Mouse (Mus musculus) intestine, embryonic 14.5 days (tissue): Measurements from ENCODE around the gene Alg14. TPM values are rescaled to one million over a fixed set of nuclear protein-coding genes. Genes with fewer than 3 reads are reported as not detected.
A peak's percentile ranks its signal among the peaks of the same experiment; 100 is the strongest.

Experiments used
- ATAC-seq: fragments of 200-750 bp; cut with Nextera tagmentation; replicated peaks from 2 replicates; pipeline ENCODE4 v1.8.0; 2017; ENCODE audit warnings: low read depth, moderate number of reproducible peaks, moderate TSS enrichment, moderate library complexity; ENCODE audit not compliant: low FRiP score, low TSS enrichment
- DNase-seq: peaks from one replicate; pipeline ENCODE4 v3.0.0-alpha.2; 2018; ENCODE audit warnings: low spot score
- H3K27ac ChIP-seq: fragments of 300-500 bp; sonication (generic); 2 replicates; pipeline ENCODE4 v1.5.1; 2014; ENCODE audit warnings: low read depth, mild to moderate bottlenecking, control low read depth
- H3K27me3 ChIP-seq: fragments of 300-500 bp; sonication (generic); replicated peaks from 2 replicates; pipeline ENCODE4 v1.6.1; 2014; ENCODE audit warnings: low read length, control low read depth; ENCODE audit not compliant: control insufficient read depth, insufficient read depth
- H3K36me3 ChIP-seq: fragments of 300-500 bp; sonication (generic); 2 replicates; pipeline ENCODE4 v1.6.1; 2014; ENCODE audit warnings: low read length, control low read depth; ENCODE audit not compliant: control insufficient read depth, insufficient read depth
- H3K4me1 ChIP-seq: fragments of 300-500 bp; sonication (generic); replicated peaks from 2 replicates; pipeline ENCODE4 v1.6.1; 2014; ENCODE audit warnings: low read length, control low read depth, mixed read lengths; ENCODE audit not compliant: control insufficient read depth, insufficient read depth
- H3K4me2 ChIP-seq: fragments of 300-500 bp; sonication (generic); 2 replicates; pipeline ENCODE4 v1.6.1; 2014; ENCODE audit warnings: low read length
- H3K4me3 ChIP-seq: fragments of 300-500 bp; sonication (generic); 2 replicates; pipeline ENCODE4 v1.5.1; 2014; ENCODE audit warnings: low read depth, low read length, control low read depth, mixed read lengths
- H3K9ac ChIP-seq: fragments of 300-500 bp; sonication (generic); 2 replicates; pipeline ENCODE4 v1.6.1; 2014; ENCODE audit warnings: mild to moderate bottlenecking, low read length
- H3K9me3 ChIP-seq: fragments of 300-500 bp; sonication (generic); 2 replicates; pipeline ENCODE4 v1.6.1; 2016; ENCODE audit warnings: low read length, control low read depth; ENCODE audit not compliant: control insufficient read depth
- WGBS: fragments of 180-500 bp; shearing (Covaris S2); extraction: QIAGEN DNeasy Blood & Tissue Kit; methylation state at CpG from one replicate; pipeline ENCODE4 v1.1.7; 2014; 5-methylcytosine and 5-hydroxymethylcytosine counted together
- polyA plus RNA-seq: library from polyadenylated mRNA; unstranded; fragments of >200 nt; fragmentation: Nextera tagmentation; extraction: Ambion mirVana; gene quantifications from 2 replicates; pipeline ENCODE4 v1.2.1, GENCODE M21; 2014

Gene Alg14
- polyA plus RNA-seq, 1 experiment from 2014 or later, result 43.0 TPM

GRCm38 (mm10) chr3:121290681-121291080, 892 bp upstream of the Alg14 start:
- 61% methylated on average over 8 of the region's 8 CpGs for WGBS
- H3K27ac ChIP-seq, result peak overlapping the region; percentile 95
- DNase-seq (no peak), ATAC-seq (no peak)
- H3K27me3 ChIP-seq, result no peaks in the 10 kb centered on the region
- no peaks in the 10 kb centered on the region for H3K36me3 ChIP-seq
- peak overlapping the region; percentile 66 for H3K9ac ChIP-seq
- H3K4me3 ChIP-seq, result peak overlapping the region; percentile 79
- peak overlapping the region; percentile 64 for H3K4me2 ChIP-seq
- 0 out of 2 replicates have a peak, but pooled peaks cover 6% of the 10 kb centered on the region for H3K4me1 ChIP-seq
- no peaks in the 10 kb centered on the region for H3K9me3 ChIP-seq

- H3K4me2 ChIP-seq, result peak overlapping the region; percentile 64
- ATAC-seq (no peak), DNase-seq (no peak)
- H3K9me3 ChIP-seq, result no peaks in the 10 kb centered on the region
- peak overlapping the region; percentile 95 for H3K27ac ChIP-seq
- peak overlapping the region; percentile 66 for H3K9ac ChIP-seq
- H3K4me3 ChIP-seq, result peak overlapping the region; percentile 79
- H3K4me1 ChIP-seq, result 0 out of 2 replicates have a peak, but pooled peaks cover 6% of the 10 kb centered on the region
- H3K36me3 ChIP-seq, result no peaks in the 10 kb centered on the region
- H3K27me3 ChIP-seq, result no peaks in the 10 kb centered on the region
- WGBS, result 5% methylated on average over 7 of the region's 7 CpGs
These were observed 381 bp upstream of the Alg14 start for GRCm38 (mm10) chr3:121291225-121291559.

- Histone ChIP-seq H3K4me1 (0 out of 2 replicates have a peak, but pooled peaks cover 6% of the 10 kb centered on the region), H3K27ac (no peak overlapping the region), H3K9me3 (no peaks in the 10 kb centered on the region), H3K36me3 (no peaks in the 10 kb centered on the region), H3K4me3 (no peak overlapping the region), H3K27me3 (no peaks in the 10 kb centered on the region), H3K4me2 (no peak overlapping the region), H3K9ac (no peak overlapping the region)
- 86% methylated on average over 2 of the region's 2 CpGs for WGBS
- DNase-seq, result no peak
- ATAC-seq, result no peak
These were observed 2.6 kb downstream of the Alg14 start for GRCm38 (mm10) chr3:121294200-121294599.

GRCm38 (mm10) chr3:121306641-121307040, 15.1 kb downstream of the Alg14 start:
- no peaks in the 10 kb centered on the region for H3K9me3 ChIP-seq
- H3K9ac ChIP-seq, result no peak overlapping the region
- ATAC-seq (no peak), DNase-seq (no peak)
- 90% methylated on average over 7 of the region's 7 CpGs for WGBS
- no peaks in the 10 kb centered on the region for H3K36me3 ChIP-seq
- no peak overlapping the region for H3K4me3 ChIP-seq
- H3K27ac ChIP-seq, result no peak overlapping the region
- H3K4me2 ChIP-seq, result no peak overlapping the region
- peaks cover 7% of the 10 kb centered on the region; the same call in 1 of the 2 replicates for H3K4me1 ChIP-seq
- no peaks in the 10 kb centered on the region for H3K27me3 ChIP-seq

GRCm38 (mm10) chr3:121307532-121308234, 16.1 kb downstream of the Alg14 start:
- Histone ChIP-seq H3K4me2 (no peak overlapping the region), H3K27me3 (no peaks in the 10 kb centered on the region), H3K9me3 (no peaks in the 10 kb centered on the region), H3K36me3 (no peaks in the 10 kb centered on the region), H3K4me1 (peaks cover 7% of the 10 kb centered on the region; the same call in 1 of the 2 replicates), H3K4me3 (no peak overlapping the region), H3K9ac (no peak overlapping the region), H3K27ac (no peak overlapping the region)
- ATAC-seq (peak; percentile 57; the same call in 1 of the 2 replicates), DNase-seq (peak; percentile 76)
- 69% methylated on average over 7 of the region's 7 CpGs for WGBS

GRCm38 (mm10) chr3:121308935-121309334, 17.4 kb downstream of the Alg14 start:
- Histone ChIP-seq H3K4me1 (peaks cover 18% of the 10 kb centered on the region; the same call in 1 of the 2 replicates), H3K4me3 (no peak overlapping the region), H3K27me3 (no peaks in the 10 kb centered on the region), H3K36me3 (no peaks in the 10 kb centered on the region), H3K27ac (no peak overlapping the region), H3K4me2 (no peak overlapping the region), H3K9me3 (no peaks in the 10 kb centered on the region), H3K9ac (no peak overlapping the region)
- DNase-seq, result no peak
- 0 out of 2 replicates have a peak, but pooled peaks have one; percentile 24 for ATAC-seq
- WGBS, result 74% methylated on average over 5 of the region's 5 CpGs

- H3K4me1 ChIP-seq, result peaks cover 22% of the 10 kb centered on the region; the same call in 1 of the 2 replicates
- 77% methylated on average over 4 of the region's 4 CpGs for WGBS
- DNase-seq, result no peak
- H3K4me2 ChIP-seq, result no peak overlapping the region
- H3K36me3 ChIP-seq, result no peaks in the 10 kb centered on the region
- H3K9ac ChIP-seq, result no peak overlapping the region
- no peak overlapping the region for H3K27ac ChIP-seq
- H3K4me3 ChIP-seq, result no peak overlapping the region
- no peaks in the 10 kb centered on the region for H3K27me3 ChIP-seq
- no peaks in the 10 kb centered on the region for H3K9me3 ChIP-seq
- ATAC-seq, result no peak
These were observed 17.9 kb downstream of the Alg14 start for GRCm38 (mm10) chr3:121309429-121309828.

GRCm38 (mm10) chr3:121309896-121310714, 18.5 kb downstream of the Alg14 start:
- DNase-seq, result no peak
- Histone ChIP-seq H3K4me3 (no peak overlapping the region), H3K4me1 (peaks cover 22% of the 10 kb centered on the region; the same call in 1 of the 2 replicates), H3K27me3 (no peaks in the 10 kb centered on the region), H3K9me3 (no peaks in the 10 kb centered on the region), H3K27ac (no peak overlapping the region), H3K4me2 (no peak overlapping the region), H3K36me3 (no peaks in the 10 kb centered on the region), H3K9ac (no peak overlapping the region)
- WGBS, result 71% methylated on average over 16 of the region's 16 CpGs
- no peak for ATAC-seq
